Mouse (Mus musculus) c-Kit-positive CD71-negative TER-119-negative erythroid progenitor cells, embryonic 14.5 days (primary cell): ENCODE data around the gene Socs1.
"Not testable (repeated sequence)": the region's sequence is repeated elsewhere in the genome, so short reads cannot be mapped to it uniquely, and the experiment has no call there.

Experiments
- DNase-seq: peaks from one replicate; pipeline ENCODE4 v3.0.0-alpha.2; 2013; ENCODE audit warnings: low read depth

The Socs1 gene

GRCm38 (mm10) chr16:10785371-10786231, at the start of gene Socs1:
TSS of gene Socs1 (minus strand) at chr16:10785536.
- DNase-seq: peak; percentile 78

- no peak for DNase-seq
These were observed 49.2 kb upstream of the Socs1 start for GRCm38 (mm10) chr16:10834542-10834910.

GRCm38 (mm10) chr16:10828461-10828805, 43.1 kb upstream of the Socs1 start:
- no peak for DNase-seq

GRCm38 (mm10) chr16:10827766-10828460, 42.6 kb upstream of the Socs1 start:
- DNase-seq: no peak

- no peak for DNase-seq
These were observed 41.9 kb upstream of the Socs1 start for GRCm38 (mm10) chr16:10827269-10827668.

- no peak for DNase-seq
These were observed 40.5 kb upstream of the Socs1 start for GRCm38 (mm10) chr16:10825840-10826239.

- no peak for DNase-seq
These were observed 39.2 kb upstream of the Socs1 start for GRCm38 (mm10) chr16:10824536-10824935.

- DNase-seq: no peak
These were observed 36.1 kb upstream of the Socs1 start for GRCm38 (mm10) chr16:10821387-10821786.

- DNase-seq: no peak
These were observed 34.6 kb upstream of the Socs1 start for GRCm38 (mm10) chr16:10819966-10820365.

GRCm38 (mm10) chr16:10818579-10819135, 33.3 kb upstream of the Socs1 start:
- DNase-seq: no peak

GRCm38 (mm10) chr16:10814864-10815263, 29.5 kb upstream of the Socs1 start:
- no peak for DNase-seq

GRCm38 (mm10) chr16:10813726-10814125, 28.4 kb upstream of the Socs1 start:
- DNase-seq: no peak

GRCm38 (mm10) chr16:10812865-10813371, 27.6 kb upstream of the Socs1 start, which contains the start of gene Gm11172:
TSS of gene Gm11172 (plus strand) at chr16:10812915.
- no peak for DNase-seq

GRCm38 (mm10) chr16:10810376-10810775, 25.0 kb upstream of the Socs1 start:
- no peak for DNase-seq

GRCm38 (mm10) chr16:10805789-10806527, 20.6 kb upstream of the Socs1 start, which contains the start of gene Prm1:
TSS of gene Prm1 (minus strand) at chr16:10805839.
- no peak for DNase-seq

GRCm38 (mm10) chr16:10802420-10802819, 17.1 kb upstream of the Socs1 start:
- DNase-seq: not testable (repeated sequence)

- DNase-seq: no peak
These were observed 10.7 kb upstream of the Socs1 start, which contains the start of gene Prm2 for GRCm38 (mm10) chr16:10796034-10796433. TSS of gene Prm2 (minus strand) at chr16:10796134.

GRCm38 (mm10) chr16:10790702-10791101, 5.4 kb upstream of the Socs1 start, which contains the start of gene Prm3:
TSS of gene Prm3 (minus strand) at chr16:10790914.
- DNase-seq: no peak

- no peak for DNase-seq
These were observed 3.5 kb upstream of the Socs1 start for GRCm38 (mm10) chr16:10788866-10789265.

GRCm38 (mm10) chr16:10788271-10788670, 2.9 kb upstream of the Socs1 start, which contains the start of gene Tnp2:
TSS of gene Tnp2 (minus strand) at chr16:10788660.
- no peak for DNase-seq

GRCm38 (mm10) chr16:10787548-10788058, 2.3 kb upstream of the Socs1 start:
- no peak for DNase-seq
